Mouse (Mus musculus) stomach, postnatal 0 days (tissue): Measurements from ENCODE around the gene Klra17. TPM values are rescaled to one million over a fixed set of nuclear protein-coding genes. Genes with fewer than 3 reads are reported as not detected.
A peak's percentile ranks its signal among the peaks of the same experiment; 100 is the strongest.
"Not testable (repeated sequence)": the region's sequence is repeated elsewhere in the genome, so short reads cannot be mapped to it uniquely, and the experiment has no call there.

ENCODE experiments used
- ATAC-seq: fragments of 200-750 bp; cut with Nextera tagmentation; 2 replicates; pipeline ENCODE4 v1.8.0; 2017; ENCODE audit not compliant: low FRiP score, low TSS enrichment
- DNase-seq: peaks from one replicate; pipeline ENCODE4 v3.0.0-alpha.2; 2016; ENCODE audit warnings: low spot score
- H3K27ac ChIP-seq: fragments of 300-500 bp; sonication (generic); replicated peaks from 2 replicates; pipeline ENCODE4 v1.5.1; 2014; ENCODE audit warnings: mild to moderate bottlenecking, control low read depth
- H3K27me3 ChIP-seq: fragments of 300-500 bp; sonication (generic); 2 replicates; pipeline ENCODE4 v1.6.1; 2014; ENCODE audit warnings: low read length; ENCODE audit not compliant: control insufficient read depth, insufficient read depth
- H3K36me3 ChIP-seq: fragments of 300-500 bp; sonication (generic); 2 replicates; pipeline ENCODE4 v1.6.1; 2014; ENCODE audit warnings: low read length, mixed read lengths; ENCODE audit not compliant: control insufficient read depth, insufficient read depth
- H3K4me1 ChIP-seq: fragments of 300-500 bp; sonication (generic); replicated peaks from 2 replicates; pipeline ENCODE4 v1.6.1; 2014; ENCODE audit warnings: antibody characterized with exemption; ENCODE audit not compliant: control insufficient read depth, insufficient read depth
- H3K4me2 ChIP-seq: fragments of 300-500 bp; sonication (generic); replicated peaks from 2 replicates; pipeline ENCODE4 v1.6.1; 2014; ENCODE audit warnings: low read depth, mild to moderate bottlenecking, control low read depth, moderate library complexity
- H3K4me3 ChIP-seq: fragments of 300-500 bp; sonication (generic); 2 replicates; pipeline ENCODE4 v1.5.1; 2014; ENCODE audit warnings: low read depth, low read length, control low read depth
- H3K9ac ChIP-seq: fragments of 300-500 bp; sonication (generic); 2 replicates; pipeline ENCODE4 v1.6.1; 2014; ENCODE audit warnings: mild to moderate bottlenecking, low read length, control low read depth, mixed read lengths
- H3K9me3 ChIP-seq: fragments of 300-500 bp; sonication (generic); 2 replicates; pipeline ENCODE4 v1.6.1; 2016; ENCODE audit warnings: low read length; ENCODE audit not compliant: control insufficient read depth
- CTCF ChIP-seq: IDR thresholded peaks from 2 replicates; pipeline ENCODE4 v1.5.1; 2016; ENCODE audit warnings: antibody characterized with exemption, low read depth, mild to moderate bottlenecking, moderate library complexity
- EP300 ChIP-seq: optimal IDR thresholded peaks from 2 replicates; pipeline ENCODE3; 2016; ENCODE audit warnings: antibody characterized with exemption
- WGBS: fragments of 180-500 bp; shearing (Covaris S2); extraction: QIAGEN DNeasy Blood & Tissue Kit; methylation state at CpG from one replicate; pipeline ENCODE4 v1.1.7; 2014; 5-methylcytosine and 5-hydroxymethylcytosine counted together
- polyA plus RNA-seq: library from polyadenylated mRNA; unstranded; fragments of >200 nt; fragmentation: Nextera tagmentation; extraction: Ambion mirVana; gene quantifications from 2 replicates; pipeline ENCODE4 v1.2.1, GENCODE M21; 2015

Klra17 gene
- polyA plus RNA-seq, result not detected in 2 replicates

- WGBS, result 34% methylated on average over 1 of the region's 1 CpGs
- H3K9ac ChIP-seq, result no peak within 1 kb of the TSS
- TF ChIP-seq CTCF (no peak), EP300 (no peak)
- no peak within 1 kb of the TSS for H3K4me3 ChIP-seq
- DNase-seq, result no peak
- H3K36me3 ChIP-seq, result no peaks in the 10 kb centered on the region
- H3K4me2 ChIP-seq, result no peak within 1 kb of the TSS
- no peaks in the 10 kb centered on the region for H3K4me1 ChIP-seq
- ATAC-seq, result no peak
- H3K27ac ChIP-seq, result no peak within 1 kb of the TSS
- H3K27me3 ChIP-seq, result no peaks in the 10 kb centered on the region
- no peaks in the 10 kb centered on the region for H3K9me3 ChIP-seq
Measured at GRCm38 (mm10) chr6:129876549-129876948, at the start of gene Klra17. Gene Klra17, minus strand, starts transcription at chr6:129876672.

DNA sequence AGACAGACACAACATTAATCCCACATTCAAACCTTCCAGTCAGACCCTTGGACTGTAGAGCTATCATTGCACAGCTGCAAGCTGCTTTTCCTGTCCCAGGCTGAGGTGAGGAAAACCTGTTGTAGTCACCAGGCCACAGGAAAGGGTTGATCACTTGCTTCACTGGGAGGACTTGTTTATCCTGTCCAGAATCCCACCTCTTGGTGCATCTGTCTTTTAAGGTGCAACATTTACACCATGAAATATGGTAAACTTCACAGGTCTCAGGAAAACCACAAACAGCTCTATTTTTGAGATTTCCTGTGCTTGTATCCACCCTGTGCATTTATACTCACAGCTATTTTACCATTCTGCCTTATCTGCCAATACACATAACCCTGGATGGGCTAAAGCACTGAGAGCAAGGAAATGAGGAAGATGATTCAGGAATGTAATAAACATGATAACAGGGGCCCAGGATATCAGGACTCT lies 41.0 kb upstream of the Klra17 start, which contains the start of gene Klra5:
Gene Klra5, minus strand, starts transcription at position 175 of the 471 bp plus-strand sequence.
- H3K27me3 ChIP-seq, DNase-seq, ATAC-seq, H3K27ac ChIP-seq, H3K9ac ChIP-seq, H3K9me3 ChIP-seq, H3K4me2 ChIP-seq, H3K4me3 ChIP-seq, H3K4me1 ChIP-seq, H3K36me3 ChIP-seq: not testable (repeated sequence)

- no peak for DNase-seq
- H3K4me2 ChIP-seq, result no peak overlapping the region
- 76% methylated on average over 1 of the region's 1 CpGs for WGBS
- no peak for ATAC-seq
- H3K4me1 ChIP-seq, result no peaks in the 10 kb centered on the region
- H3K27me3 ChIP-seq, result no peaks in the 10 kb centered on the region
- H3K27ac ChIP-seq, result no peak overlapping the region
- H3K4me3 ChIP-seq, result no peak overlapping the region
- no peak for TF ChIP-seq CTCF
- TF ChIP-seq EP300, result no peak
- H3K9ac ChIP-seq, result no peak overlapping the region
- no peaks in the 10 kb centered on the region for H3K36me3 ChIP-seq
- no peaks in the 10 kb centered on the region for H3K9me3 ChIP-seq
Measured at GRCm38 (mm10) chr6:129916996-129917395, 40.5 kb upstream of the Klra17 start.

DNA sequence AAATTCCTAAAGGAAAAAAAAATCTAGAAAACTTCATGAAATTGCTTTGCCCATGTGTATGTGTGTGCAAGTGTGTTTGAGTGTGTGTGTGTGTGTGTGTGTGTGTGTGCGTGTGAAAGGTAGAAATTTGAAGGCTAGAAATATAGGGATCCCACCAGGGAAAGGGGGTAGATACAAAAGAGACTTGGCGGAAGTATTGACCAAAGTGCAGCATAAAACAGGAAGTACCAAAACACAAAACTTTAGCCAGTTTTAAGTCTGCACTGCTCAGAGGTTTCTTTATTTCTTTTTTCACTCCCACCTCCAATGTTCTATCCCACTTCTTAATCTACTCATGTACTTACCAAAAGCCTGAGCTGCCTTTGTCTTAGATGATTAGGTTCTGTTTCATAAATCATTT lies 6.1 kb upstream of the Klra17 start:
- 86% methylated on average over 2 of the region's 2 CpGs for WGBS
- ATAC-seq (no peak), DNase-seq (no peak)
- Histone ChIP-seq H3K4me1 (no peaks in the 10 kb centered on the region), H3K9ac (no peak overlapping the region), H3K4me3 (no peak overlapping the region), H3K9me3 (no peaks in the 10 kb centered on the region), H3K27me3 (no peaks in the 10 kb centered on the region), H3K36me3 (no peaks in the 10 kb centered on the region), H3K27ac (no peak overlapping the region), H3K4me2 (no peak overlapping the region)
- TF ChIP-seq EP300, result no peak
- no peak for TF ChIP-seq CTCF

DNA sequence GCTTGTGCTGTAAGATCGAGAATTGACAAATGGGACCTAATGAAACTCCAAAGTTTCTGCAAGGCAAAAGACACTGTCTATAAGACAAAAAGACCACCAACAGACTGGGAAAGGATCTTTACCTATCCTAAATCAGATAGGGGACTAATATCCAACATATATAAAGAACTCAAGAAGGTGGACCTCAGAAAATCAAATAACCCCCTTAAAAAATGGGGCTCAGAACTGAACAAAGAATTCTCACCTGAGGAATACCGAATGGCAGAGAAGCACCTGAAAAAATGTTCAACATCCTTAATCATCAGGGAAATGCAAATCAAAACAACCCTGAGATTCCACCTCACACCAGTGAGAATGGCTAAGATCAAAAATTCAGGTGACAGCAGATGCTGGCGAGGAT lies 14.1 kb downstream of the Klra17 start, which contains the start of gene Gm17631:
Gene Gm17631, plus strand, starts transcription at position 301 of the 400 bp plus-strand sequence.
- WGBS, result no CpG with 5 or more reads among the region's 3 CpGs
- H3K27ac ChIP-seq, H3K4me2 ChIP-seq, H3K27me3 ChIP-seq, DNase-seq, ATAC-seq, H3K4me1 ChIP-seq, H3K36me3 ChIP-seq, H3K9ac ChIP-seq, H3K4me3 ChIP-seq, H3K9me3 ChIP-seq: not testable (repeated sequence)

DNA sequence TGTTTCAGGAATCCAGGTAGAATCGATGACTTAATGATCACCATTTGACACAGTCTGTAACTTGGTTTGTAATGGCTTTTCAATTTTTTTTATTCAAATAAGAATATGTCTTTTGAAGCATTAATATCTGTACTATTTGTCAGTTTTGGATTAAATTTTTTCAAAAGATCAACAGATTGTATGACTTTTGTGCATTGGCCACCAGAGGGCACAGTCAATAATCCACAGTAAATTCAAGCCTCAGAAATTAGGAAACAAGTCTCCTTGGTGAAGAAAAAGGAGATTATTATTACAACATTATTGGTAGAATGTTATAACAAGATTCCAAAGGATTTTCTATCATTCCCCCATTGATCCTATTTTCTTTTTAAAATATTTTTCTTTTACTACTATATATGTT lies 50.9 kb downstream of the Klra17 start:
- H3K9ac ChIP-seq, result no peak overlapping the region
- 71% methylated on average over 1 of the region's 1 CpGs for WGBS
- no peak overlapping the region for H3K4me2 ChIP-seq
- no peak overlapping the region for H3K4me3 ChIP-seq
- H3K27ac ChIP-seq, result no peak overlapping the region
- no peaks in the 10 kb centered on the region for H3K27me3 ChIP-seq
- H3K9me3 ChIP-seq, result no peaks in the 10 kb centered on the region
- H3K4me1 ChIP-seq, result no peaks in the 10 kb centered on the region
- DNase-seq (no peak), ATAC-seq (no peak)
- no peaks in the 10 kb centered on the region for H3K36me3 ChIP-seq
- TF ChIP-seq EP300, result no peak
- TF ChIP-seq CTCF, result peak; percentile 12; the same call in 1 of the 2 replicates
